Mouse (Mus musculus) cerebellum, adult 2 months (tissue): ENCODE measurements at regions not wholly inside any gene's neighbourhood (a gene's known extent, or its start where the extent isn't known, plus 50 kb on each side); places are given as distances from the start of the nearest gene placed in this dataset.

ENCODE experiments used
- CTCF ChIP-seq: fragments of 200-500 bp; IDR thresholded peaks from 2 replicates; pipeline ENCODE4 v1.5.1; 2011; ENCODE audit warnings: low read depth, mild to moderate bottlenecking, control low read depth, low read length, moderate library complexity, borderline replicate concordance; ENCODE audit not compliant: insufficient read depth
- POLR2A ChIP-seq: fragments of 200-500 bp; IDR thresholded peaks from 2 replicates; pipeline ENCODE4 v1.6.1; 2011; ENCODE audit warnings: low read length, control low read depth, borderline replicate concordance; ENCODE audit not compliant: insufficient read depth

DNA sequence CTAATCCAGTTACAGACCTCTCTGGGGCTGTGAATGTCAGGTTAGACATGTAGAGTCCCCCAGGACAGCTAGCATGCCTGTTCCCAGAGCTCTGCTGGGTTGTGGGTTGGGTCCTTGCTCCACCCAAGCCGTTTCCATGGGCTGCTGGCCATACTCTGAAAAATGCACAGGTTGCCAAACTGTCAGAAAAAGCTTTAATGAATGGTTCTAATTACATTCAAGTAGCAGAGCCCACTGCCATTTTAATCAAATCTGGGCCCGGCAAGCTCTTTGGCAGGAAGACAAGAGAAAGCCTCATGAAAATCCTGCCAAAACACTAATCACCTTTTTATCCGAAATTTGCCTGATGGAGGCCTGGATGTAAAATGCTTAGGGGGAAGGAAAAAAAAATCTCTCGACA lies 224.1 kb downstream of the Sec61b start:
- TF ChIP-seq CTCF (no peak), POLR2A (no peak)
